Mouse (Mus musculus) kidney, postnatal 4 days (tissue): ENCODE results near the gene Sgo2a.
"Not testable (repeated sequence)": the region's sequence is repeated elsewhere in the genome, so short reads cannot be mapped to it uniquely, and the experiment has no call there.

Experiments
- DNase-seq, 2 experiments: peaks; one replicate each; pipeline ENCODE4 v3.0.0; 2021; ENCODE audit warnings: mixed read lengths in 2 of 2

The Sgo2a gene

DNA sequence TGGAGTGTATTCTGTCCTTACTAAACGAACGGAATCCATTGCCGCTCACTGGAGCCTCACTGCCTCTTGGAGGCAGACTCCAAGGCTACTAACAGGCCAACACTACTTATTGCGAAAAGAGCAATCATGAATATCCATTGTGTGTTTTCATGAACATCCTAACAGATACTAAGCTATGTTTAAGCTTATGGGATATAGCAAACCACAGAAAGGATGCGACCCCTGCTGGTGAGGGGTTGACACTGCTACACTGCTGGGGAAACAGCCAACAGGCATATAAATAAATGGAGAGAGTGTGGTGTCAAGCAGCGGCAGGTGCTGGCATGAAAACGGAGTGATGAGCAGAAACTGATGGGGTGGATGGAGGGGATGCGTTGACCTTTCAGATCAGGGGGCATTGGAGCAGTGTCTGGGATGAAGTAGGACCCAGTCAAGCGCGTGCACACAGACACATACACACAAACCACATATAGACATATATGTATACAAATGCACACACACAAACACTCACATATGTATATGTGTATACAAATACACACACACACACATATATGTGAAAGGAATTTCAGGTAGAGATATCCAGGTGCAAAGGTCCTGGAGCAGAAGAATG, 35.5 kb downstream of the Sgo2a start:
- peak; percentile 77 to 81 for DNase-seq

DNA sequence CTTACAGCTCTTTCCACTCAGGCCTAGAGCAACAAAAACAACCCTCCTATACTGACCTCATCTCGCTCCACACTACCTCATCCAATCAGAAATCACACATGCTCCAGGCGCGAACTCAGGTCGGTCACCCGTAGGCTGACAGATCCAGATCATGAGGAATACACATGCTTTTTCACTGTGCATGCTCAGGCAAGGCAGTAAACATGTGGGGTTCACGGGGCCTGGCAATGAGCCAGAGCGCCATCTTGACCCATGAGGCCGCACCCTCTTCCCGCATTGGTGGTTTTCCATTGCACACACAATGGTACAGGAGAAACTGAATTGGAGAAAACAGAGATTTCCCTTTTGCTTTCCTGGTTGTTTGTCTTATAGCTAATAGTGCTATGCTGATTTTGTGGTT, 41.5 kb downstream of the Sgo2a start:
- not testable (repeated sequence) for DNase-seq

DNA sequence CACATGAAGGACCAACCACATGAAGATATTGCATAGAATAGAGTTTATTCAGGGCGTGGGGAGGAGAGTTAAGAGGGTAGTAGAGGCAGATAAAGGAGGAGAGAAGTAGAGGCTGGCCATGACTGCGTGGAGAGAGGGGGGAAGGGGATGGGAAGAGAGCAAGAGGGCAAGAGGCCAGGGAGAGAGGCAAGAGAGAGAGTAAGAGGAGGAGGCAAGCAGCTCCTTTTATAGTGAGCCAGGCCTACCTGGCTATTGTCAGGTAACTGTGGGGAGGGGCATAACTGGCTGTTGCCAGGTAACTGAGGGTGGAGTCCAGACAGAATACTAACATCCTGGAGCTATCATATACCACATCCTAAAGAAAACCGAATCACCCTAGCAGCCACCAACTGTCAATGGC, 49.3 kb downstream of the Sgo2a start:
- no peak for DNase-seq

DNA sequence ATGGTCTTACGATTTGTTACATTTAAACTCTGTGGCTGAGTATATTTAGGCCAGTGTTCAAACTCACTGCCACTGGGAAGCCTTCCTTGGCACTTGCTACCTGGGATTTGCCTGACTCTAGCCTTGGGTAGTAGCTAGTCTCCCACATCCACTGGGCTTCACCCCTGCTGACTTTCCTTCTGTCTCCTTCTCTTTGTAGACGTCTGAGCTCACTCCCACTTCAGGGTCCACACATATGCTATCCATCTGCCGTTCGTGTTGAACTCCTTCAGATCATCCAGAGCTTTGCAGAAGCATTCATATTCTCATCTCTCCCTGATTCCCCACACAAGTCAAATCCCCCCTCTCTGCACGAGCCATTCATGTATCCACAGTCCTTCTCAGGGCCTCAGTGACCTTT, 49.8 kb downstream of the Sgo2a start:
- DNase-seq = no peak

DNA sequence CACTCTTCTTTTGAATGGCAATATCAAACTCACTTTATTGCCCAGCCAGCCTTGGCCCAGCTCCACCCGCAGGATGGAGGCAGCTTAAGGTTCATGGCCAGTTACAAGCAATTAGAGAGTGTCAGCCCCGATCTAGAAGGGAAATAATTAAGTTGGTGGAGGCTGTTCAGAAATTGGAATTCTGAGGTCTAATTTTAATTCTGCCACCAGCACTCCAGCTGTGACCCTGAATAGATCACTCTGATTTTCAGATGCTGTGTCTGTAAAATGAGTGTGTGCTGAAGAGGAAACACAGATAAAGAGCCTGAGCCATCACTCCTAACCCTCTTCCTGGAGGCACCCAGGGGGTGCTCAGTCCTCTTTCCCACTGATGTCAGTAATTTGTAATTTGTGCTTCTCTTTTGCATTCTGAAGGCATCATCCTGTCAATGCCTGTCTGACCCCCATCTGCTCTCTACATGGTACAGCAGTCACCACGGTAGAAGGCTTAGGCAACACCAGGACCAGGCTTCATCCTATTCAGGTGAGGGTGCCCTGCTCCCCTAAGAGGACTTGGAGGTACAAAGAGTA, 51.0 kb downstream of the Sgo2a start:
- DNase-seq = no peak

DNA sequence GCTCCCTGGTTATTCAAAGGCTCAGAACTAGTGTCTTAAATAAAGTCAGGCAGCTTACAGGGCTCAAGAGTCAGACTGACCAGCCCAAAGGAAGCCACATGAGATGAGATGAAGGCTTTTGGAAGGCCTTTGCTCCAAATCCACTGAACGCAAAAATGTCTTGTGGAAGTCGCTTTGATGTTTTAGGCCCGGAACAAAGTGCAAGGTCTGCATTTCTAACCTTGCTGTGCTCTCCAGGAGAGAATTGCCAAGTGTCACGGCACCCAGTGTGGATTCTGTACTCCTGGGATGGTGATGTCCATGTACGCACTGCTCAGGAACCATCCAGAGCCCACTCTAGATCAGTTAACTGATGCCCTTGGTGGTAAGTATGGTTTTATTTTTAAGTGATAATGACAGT, 53.4 kb downstream of the Sgo2a start:
- DNase-seq = no peak

DNA sequence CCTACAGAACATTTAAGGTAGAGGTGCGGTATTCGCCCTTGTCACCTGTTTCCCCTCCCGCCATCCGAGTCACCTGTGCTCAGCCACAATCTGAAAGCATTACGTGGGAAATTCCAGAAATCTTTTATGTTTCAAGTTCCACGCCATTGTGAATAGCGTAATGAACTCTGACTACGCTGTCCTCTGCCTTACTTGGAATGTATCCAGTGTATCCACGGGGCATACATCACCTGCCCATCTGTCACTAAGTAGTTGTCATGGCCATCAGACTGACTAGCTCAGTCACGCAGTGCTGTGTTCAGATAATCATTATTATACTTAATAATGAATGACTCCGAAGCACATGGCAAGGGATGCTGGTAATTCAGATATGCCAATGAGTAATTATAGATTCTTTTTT, 59.8 kb downstream of the Sgo2a start:
- no peak for DNase-seq

DNA sequence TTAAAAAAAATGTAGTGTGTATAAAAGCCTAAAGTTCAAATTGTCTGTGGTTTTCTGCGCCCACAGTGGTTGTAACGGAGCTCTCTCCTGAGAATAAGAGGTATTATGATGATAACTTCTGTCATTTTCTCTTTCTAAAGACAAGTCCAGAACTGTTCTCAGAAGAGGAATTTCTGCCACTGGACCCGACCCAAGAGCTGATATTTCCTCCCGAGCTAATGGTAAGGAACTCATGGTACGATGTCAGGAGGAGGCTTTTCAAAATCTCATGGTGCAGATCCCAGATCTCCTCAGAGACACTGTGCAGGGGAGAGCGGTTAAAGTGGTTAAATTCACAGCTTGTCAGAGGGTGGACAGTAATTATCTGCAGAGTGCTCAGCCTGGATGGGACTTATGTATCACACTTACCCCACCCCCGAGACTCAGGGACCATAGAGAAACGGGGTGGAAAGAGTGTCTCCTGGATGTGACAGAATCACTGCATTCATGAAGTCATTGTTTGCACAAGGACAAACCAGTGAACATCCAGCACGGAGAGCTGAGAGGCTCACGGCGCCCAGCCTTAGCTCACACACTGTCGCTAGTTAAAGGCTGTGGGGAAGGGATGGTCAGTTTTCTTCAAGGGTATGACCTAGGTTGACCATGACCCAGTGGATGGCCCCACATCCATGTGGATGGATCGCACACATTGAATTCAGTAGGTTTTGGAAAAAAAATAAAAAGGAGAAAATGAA, 60.5 kb downstream of the Sgo2a start:
- DNase-seq = no peak

DNA sequence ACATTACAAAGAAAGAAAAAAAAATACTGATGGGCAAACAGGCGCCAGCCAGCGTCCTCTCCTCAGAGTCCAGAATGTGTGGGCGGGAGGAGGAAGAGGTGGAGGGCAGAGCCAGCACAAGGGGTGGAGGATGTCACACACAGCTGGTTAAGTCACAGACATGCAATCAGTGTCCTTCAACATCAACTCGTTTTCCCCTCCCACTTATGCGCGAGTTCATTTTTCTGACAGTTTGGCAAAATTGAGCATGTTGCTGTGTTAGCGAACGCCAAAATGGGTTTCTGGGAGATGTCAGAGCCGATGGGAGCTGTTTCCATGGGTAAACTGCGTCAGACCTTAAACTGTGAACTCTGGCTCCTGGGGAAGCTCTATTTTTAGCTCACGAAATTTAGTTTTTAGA, 61.2 kb downstream of the Sgo2a start:
- no peak for DNase-seq

DNA sequence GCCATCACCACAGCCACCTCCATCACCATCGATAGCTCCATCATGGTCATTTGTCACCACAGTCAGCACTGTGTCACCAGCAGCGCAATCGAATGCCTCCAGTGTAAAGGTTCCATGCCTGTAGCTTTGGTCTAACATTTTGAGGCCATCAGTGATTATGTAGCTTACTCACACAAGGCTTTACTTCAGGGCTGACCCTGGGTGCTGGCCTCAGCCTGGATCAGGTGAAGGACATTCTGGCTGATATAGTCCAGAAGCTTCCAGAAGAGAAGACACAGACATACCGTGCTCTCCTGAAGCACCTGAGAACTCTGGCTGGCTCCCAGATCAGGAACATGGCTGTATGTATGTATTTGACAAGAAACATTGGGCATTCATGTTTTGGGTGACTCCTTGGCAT, 63.1 kb downstream of the Sgo2a start:
- no peak for DNase-seq

DNA sequence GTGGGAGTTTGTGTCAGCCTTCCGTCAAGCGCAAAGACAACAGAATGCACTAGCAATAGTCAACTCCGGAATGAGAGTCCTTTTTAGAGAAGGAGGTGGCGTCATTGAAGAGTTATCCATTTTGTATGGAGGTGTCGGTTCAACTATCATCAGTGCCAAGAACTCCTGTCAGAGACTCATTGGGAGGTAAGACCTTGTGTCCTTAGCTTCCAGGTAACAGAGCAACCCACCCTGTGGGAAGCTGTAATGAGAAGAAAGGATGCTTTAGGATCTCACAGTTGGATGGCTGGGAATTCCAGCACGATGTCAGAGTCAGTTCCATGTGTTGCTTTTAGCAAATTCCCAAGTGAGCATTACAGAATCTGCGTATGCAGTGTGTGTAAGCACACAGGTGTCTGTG, 66.4 kb downstream of the Sgo2a start:
- no peak for DNase-seq

DNA sequence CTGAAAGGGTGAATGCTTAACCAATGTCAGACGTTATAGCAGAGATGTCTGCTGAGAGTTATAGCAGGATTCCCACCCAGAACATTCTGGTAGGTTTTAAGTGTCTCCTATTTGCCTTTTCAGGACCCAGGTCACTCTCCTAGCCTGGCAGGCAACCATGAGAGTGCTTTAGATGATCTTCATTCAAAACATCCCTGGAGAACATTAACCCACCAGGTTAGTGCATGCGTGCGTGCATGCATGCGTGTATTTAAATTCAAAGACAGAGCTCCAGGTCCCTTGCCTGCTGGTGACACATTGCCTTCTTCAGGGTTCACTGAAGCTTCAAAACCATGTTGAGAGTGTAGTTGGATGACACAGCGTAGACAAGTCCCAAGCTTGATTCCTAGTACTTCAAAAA, 69.4 kb downstream of the Sgo2a start:
- peak in 1 of 2 experiments; percentile 23 for DNase-seq

DNA sequence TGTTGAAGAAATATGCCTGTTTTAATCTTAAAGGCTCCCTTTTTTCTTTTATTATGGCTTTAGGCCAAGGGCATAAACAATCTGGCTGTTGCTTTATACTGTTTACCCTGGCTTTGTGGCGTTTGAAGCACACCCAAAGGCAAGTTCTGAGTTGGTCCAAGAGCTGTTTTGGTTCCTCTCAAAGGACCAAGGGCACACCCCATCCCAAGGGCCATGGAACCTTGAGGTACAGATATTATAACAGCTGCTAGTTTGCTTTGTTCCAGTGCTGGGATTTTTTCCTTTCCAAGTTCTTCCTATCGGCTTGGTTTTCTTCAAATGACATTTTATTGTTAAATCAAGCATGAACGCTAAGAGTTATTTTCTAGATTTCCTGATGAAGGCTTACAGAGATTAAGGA, 69.8 kb downstream of the Sgo2a start:
- no peak for DNase-seq

DNA sequence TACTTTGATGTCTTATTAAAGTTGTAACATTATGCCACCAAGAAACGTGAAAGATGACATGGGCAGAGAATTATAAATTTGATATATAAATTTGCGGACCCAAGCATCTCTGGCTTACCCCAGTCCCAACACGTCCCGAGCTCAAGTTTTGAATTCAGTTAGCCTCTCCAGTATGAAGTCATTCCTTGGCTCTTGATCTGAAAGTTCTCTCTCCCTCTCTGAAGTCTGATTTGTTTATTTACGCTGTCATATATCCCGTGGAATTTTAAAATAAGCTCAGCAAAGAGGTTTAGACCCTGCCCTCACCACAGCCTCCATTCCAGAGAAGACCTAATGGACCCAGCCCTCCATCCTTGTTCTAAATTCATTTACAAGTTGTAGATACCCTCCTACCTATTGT, 73.4 kb downstream of the Sgo2a start:
- DNase-seq = no peak

DNA sequence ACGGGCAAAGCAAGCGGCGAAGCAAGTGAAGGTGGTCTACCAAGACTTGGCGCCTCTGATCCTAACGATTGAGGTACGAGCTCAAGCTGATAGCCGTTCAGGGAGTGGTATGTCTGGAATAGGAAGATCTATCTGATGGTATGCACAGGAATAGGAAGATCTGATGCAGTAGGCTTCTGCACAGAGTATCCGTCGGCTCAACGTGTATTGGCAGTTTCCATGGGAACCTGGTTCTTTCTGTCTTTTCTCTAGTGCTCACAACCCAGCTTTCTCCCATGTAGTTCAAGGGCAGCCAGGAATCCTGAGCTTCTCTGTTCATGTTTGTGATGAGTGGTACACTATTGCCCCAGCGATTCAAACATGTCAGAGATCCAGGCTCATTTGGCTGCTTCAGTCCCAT, 74.3 kb downstream of the Sgo2a start:
- DNase-seq = no peak

DNA sequence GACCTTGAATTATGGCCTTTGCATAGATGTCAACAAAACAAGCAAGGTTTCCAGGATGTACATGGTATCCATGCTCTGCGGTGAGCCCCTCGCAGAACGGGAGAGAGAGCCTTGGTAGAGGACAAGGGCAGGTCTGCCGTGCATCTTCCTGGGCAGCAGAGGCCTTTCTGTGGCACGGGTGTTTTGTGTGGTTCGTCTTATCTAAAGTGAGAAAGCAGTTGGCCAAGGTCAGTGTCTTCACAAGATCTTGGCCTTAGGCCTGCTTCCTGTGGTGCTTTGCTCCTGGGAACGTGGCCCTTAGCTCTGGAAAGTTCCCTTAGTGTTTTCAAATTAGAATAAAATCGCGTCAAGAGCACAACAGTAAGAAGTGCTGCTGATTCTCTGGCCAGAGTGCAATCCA, 75.2 kb downstream of the Sgo2a start:
- no peak for DNase-seq

DNA sequence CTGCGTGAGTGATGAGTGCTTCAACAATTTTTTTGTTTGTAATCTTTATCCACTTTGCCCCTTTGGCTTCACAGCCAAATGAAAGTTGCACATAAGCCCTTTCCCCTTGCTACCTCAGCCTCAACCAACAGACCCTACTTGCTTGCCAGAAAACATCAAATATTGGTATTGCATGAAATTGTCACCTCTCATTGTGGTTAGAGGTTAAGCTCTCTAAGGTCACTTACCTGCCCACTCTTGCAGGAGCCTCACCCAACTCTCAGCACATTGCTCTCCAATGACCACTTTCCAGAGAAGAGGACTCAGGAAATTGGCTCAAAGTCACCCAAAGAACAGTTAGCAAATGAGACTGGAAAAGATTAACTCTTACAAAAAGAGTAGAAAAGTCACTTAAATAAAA, 75.7 kb downstream of the Sgo2a start:
- no peak for DNase-seq

DNA sequence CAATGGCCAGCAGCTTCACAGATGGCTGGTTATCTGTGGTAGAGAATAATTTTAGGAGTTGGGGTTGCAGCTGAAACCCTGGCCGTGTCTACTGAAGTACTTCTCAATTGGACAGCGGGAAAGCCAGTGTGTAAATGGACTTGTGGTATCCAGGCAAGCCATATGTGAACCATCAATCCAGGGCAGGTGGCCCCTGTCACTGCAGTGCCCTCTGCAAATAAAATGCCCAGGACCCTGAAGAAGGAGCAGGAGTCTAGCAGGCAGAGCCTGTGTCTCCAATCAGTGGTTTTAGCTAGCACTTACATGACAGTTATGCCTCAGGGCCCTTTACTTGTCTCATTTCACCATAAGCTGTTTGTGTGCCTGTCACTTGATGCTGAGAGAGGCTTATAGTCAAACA, 76.6 kb downstream of the Sgo2a start:
- no peak for DNase-seq

DNA sequence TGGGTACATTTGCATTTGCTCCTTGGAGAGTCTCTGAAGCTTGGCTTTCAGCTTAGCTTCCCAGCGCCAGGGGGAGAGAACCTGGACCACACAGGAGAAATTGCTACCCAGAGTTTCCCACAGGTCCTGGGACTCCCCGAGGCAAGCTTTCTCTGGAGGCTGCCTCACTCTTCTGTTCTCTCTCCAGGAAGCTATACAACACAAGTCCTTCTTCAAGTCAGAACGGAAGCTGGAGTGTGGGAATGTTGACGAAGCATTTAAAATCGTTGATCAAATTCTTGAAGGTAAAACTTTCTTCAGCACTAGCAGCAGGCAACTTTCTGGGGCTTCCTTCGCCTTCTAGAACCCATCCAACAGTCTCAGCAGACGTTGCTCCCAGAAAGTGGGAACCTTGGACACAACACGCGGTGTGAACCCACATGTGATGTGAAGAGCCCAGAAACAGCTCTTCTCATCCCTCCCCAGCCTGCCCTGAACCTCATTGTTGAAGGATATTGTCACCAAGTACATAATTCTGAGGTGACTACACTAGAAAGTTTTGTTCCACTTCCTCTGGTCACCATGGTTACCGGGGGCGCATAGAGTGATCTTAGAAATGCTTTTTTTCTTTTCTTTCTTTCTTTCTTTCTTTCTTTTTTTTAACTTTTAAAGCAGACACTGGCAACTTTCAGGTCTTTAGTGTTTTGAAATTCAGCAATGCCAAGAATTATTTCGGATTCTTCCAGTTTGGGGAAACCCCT, 77.4 kb downstream of the Sgo2a start:
- no peak for DNase-seq

DNA sequence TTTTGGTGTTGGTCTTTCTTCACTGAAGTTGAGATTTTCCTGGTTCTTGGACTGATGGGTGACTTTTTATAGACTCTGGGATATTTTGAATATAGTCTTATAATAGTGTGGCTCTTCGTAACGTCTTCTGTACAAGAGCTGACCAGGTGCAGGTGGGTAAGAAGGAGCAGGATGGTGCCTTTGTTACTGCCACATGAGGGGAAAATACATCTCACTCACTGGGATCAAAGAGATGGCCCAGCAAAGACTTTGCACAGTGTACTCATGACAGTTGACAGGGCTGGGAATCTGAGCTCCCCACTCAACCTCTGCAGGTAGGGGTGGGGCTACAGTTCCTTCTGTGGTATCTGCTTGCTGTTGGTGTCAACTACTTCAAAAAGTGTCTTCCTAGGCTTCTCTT, 78.5 kb downstream of the Sgo2a start:
- no peak for DNase-seq
